Mouse (Mus musculus) forebrain, embryonic 16.5 days (tissue): ENCODE results near the gene Spag9. TPM values are rescaled to one million over a fixed set of nuclear protein-coding genes. Genes with fewer than 3 reads are reported as not detected.
A peak's percentile ranks its signal among the peaks of the same experiment; 100 is the strongest.

Source experiments
- ATAC-seq: fragments of 200-750 bp; cut with Nextera tagmentation; 2 replicates; pipeline ENCODE4 v1.8.0; 2017; ENCODE audit warnings: mild to moderate bottlenecking, moderate library complexity
- H3K27ac ChIP-seq: fragments of 300-500 bp; sonication (generic); 2 replicates; pipeline ENCODE4 v1.5.1; 2014; ENCODE audit warnings: low read length, control low read depth
- H3K27me3 ChIP-seq: fragments of 300-500 bp; sonication (generic); replicated peaks from 2 replicates; pipeline ENCODE4 v1.6.1; 2014; ENCODE audit warnings: low read length; ENCODE audit not compliant: control insufficient read depth, insufficient read depth
- H3K36me3 ChIP-seq: fragments of 300-500 bp; sonication (generic); 2 replicates; pipeline ENCODE4 v1.6.1; 2014; ENCODE audit not compliant: control insufficient read depth, insufficient read depth
- H3K4me1 ChIP-seq: fragments of 300-500 bp; sonication (generic); replicated peaks from 2 replicates; pipeline ENCODE4 v1.6.1; 2014; ENCODE audit warnings: low read length; ENCODE audit not compliant: control insufficient read depth, insufficient read depth
- H3K4me2 ChIP-seq: fragments of 300-500 bp; sonication (generic); 2 replicates; pipeline ENCODE4 v1.6.1; 2014; ENCODE audit warnings: mild to moderate bottlenecking, low read length, control low read depth
- H3K4me3 ChIP-seq: fragments of 300-500 bp; sonication (generic); replicated peaks from 2 replicates; pipeline ENCODE4 v1.5.1; 2014; ENCODE audit warnings: mild to moderate bottlenecking, low read length, control low read depth
- H3K9ac ChIP-seq: fragments of 300-500 bp; sonication (generic); replicated peaks from 2 replicates; pipeline ENCODE4 v1.6.1; 2014; ENCODE audit warnings: low read depth, low read length, control low read depth
- H3K9me3 ChIP-seq: fragments of 300-500 bp; sonication (generic); 2 replicates; pipeline ENCODE4 v1.6.1; 2016; ENCODE audit warnings: low read length; ENCODE audit not compliant: control insufficient read depth
- WGBS: fragments of 180-500 bp; shearing (Covaris S2); extraction: QIAGEN DNeasy Blood & Tissue Kit; methylation state at CpG from one replicate; pipeline ENCODE4 v1.1.7; 2014; 5-methylcytosine and 5-hydroxymethylcytosine counted together
- polyA plus RNA-seq: library from polyadenylated mRNA; unstranded; fragments of >200 nt; fragmentation: Nextera tagmentation; extraction: Ambion mirVana; gene quantifications from 2 replicates; pipeline ENCODE4 v1.2.1, GENCODE M21; 2015

The Spag9 gene
- polyA plus RNA-seq, 1 experiment from 2014 or later, result 99.1 TPM

- Histone ChIP-seq H3K27me3 (0 out of 2 replicates have a peak, but pooled peaks cover 5% of the 10 kb centered on the region), H3K4me3 (peak overlapping the region; percentile 80), H3K4me2 (peak overlapping the region; percentile 86), H3K4me1 (peaks cover 30% of the 10 kb centered on the region), H3K9me3 (no peaks in the 10 kb centered on the region), H3K36me3 (no peaks in the 10 kb centered on the region), H3K27ac (peak overlapping the region; percentile 92), H3K9ac (peak overlapping the region; percentile 91)
- peak; percentile 14; the same call in 1 of the 2 replicates for ATAC-seq
- 9% methylated on average over 15 of the region's 15 CpGs for WGBS
These were observed 676 bp upstream of the Spag9 start for GRCm38 (mm10) chr11:93995111-93995719.

- Histone ChIP-seq H3K36me3 (no peaks in the 10 kb centered on the region), H3K4me1 (peaks cover 30% of the 10 kb centered on the region), H3K9ac (peak overlapping the region; percentile 91), H3K27me3 (0 out of 2 replicates have a peak, but pooled peaks cover 4% of the 10 kb centered on the region), H3K27ac (peak overlapping the region; percentile 92), H3K4me3 (peak overlapping the region; percentile 80), H3K9me3 (no peaks in the 10 kb centered on the region), H3K4me2 (peak overlapping the region; percentile 71)
- ATAC-seq, result peak; percentile 50
- under 1% methylated on average over 58 of the region's 58 CpGs for WGBS
These were observed 632 bp downstream of the Spag9 start for GRCm38 (mm10) chr11:93996306-93997140.

DNA sequence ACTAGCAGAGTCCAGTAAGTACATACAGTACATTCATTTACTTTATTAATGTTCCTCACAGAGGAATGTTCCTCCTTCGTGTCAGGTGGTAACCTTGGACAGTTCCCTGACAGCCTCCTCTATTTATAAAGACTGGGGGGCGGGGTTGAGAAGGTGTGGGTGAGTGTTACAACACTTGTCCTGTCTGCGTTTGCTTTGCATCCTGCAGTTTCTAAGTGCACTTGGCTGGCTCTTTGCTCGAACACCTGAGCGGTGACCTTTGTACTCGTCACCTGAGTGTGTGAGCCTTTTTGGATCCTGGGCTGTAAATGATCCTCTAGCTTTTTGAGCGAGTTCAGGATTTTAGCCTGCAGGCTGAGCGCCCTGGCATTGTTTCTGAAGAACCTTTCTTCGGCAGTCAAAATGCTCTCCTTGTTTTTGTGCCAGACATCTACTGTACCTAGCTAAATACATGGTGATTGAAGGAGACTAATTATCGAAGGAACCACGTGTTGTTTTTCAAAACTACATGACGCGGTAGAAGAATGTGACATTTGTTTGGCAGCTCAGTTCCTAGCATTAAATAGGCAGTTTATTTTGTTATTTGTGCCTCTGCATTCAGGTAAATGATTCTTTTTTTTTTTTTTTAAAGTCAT, 1.4 kb downstream of the Spag9 start:
- Histone ChIP-seq H3K4me2 (peak overlapping the region; percentile 71), H3K4me1 (peaks cover 30% of the 10 kb centered on the region), H3K4me3 (peak overlapping the region; percentile 80), H3K9ac (peak overlapping the region; percentile 91), H3K27me3 (no peaks in the 10 kb centered on the region), H3K36me3 (no peaks in the 10 kb centered on the region), H3K27ac (no peak overlapping the region), H3K9me3 (no peaks in the 10 kb centered on the region)
- WGBS, result 7% methylated on average over 13 of the region's 13 CpGs
- no peak for ATAC-seq

GRCm38 (mm10) chr11:93999276-93999675, 3.4 kb downstream of the Spag9 start:
- Histone ChIP-seq H3K4me2 (no peak overlapping the region), H3K9me3 (no peaks in the 10 kb centered on the region), H3K4me3 (no peak overlapping the region), H3K27ac (no peak overlapping the region), H3K27me3 (no peaks in the 10 kb centered on the region), H3K36me3 (no peaks in the 10 kb centered on the region), H3K9ac (no peak overlapping the region), H3K4me1 (peaks cover 30% of the 10 kb centered on the region)
- ATAC-seq, result no peak

DNA sequence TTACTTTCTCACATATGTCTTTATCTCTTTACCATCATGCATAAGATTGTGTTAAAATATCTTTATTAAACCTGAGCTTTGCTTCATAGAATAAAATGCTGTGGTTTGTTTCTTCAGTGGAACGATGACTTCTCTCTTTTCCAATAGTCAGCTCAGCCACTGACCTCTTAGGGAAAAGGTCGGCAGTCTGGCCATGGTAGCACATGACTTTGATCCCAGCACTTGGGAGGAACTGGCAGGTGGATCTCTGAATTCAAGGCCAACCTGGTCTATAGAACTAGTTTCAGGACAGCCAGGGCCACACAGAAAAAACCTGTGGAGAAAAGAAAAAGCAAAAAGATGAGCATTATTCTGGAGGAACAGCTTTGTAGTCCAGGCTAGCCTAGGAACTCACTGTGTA, 7.5 kb downstream of the Spag9 start:
- Histone ChIP-seq H3K4me2 (no peak overlapping the region), H3K9me3 (no peaks in the 10 kb centered on the region), H3K9ac (no peak overlapping the region), H3K36me3 (no peaks in the 10 kb centered on the region), H3K27ac (no peak overlapping the region), H3K27me3 (no peaks in the 10 kb centered on the region), H3K4me3 (no peak overlapping the region), H3K4me1 (peaks cover 5% of the 10 kb centered on the region)
- ATAC-seq, result no peak
- WGBS, result 95% methylated on average over 2 of the region's 2 CpGs

- ATAC-seq, result no peak
- Histone ChIP-seq H3K27me3 (no peaks in the 10 kb centered on the region), H3K9ac (no peak overlapping the region), H3K27ac (no peak overlapping the region), H3K4me3 (no peak overlapping the region), H3K9me3 (no peaks in the 10 kb centered on the region), H3K4me2 (no peak overlapping the region), H3K36me3 (no peaks in the 10 kb centered on the region), H3K4me1 (no peaks in the 10 kb centered on the region)
- WGBS, result 88% methylated on average over 5 of the region's 5 CpGs
These were observed 23.2 kb downstream of the Spag9 start for GRCm38 (mm10) chr11:94019091-94019490.

DNA sequence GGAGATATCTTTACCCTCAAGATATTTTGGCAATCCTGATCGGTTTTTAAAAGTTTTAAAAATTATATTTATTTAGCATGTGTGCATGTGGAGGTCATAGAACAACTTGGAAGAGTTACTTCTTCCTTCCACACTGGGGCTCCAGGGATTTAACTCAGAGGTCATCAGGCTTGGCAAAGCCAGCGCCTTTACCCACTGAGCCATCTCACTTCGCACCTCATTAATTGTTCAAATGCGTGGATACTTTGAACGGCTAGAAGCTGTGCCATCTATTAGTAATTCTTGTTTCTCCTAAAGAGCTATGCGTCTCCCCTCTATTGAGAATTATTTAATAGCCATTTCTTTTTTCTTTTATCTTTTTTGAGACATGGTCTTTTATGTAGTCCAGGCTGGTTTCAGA, 24.5 kb downstream of the Spag9 start:
- no peaks in the 10 kb centered on the region for H3K9me3 ChIP-seq
- no peaks in the 10 kb centered on the region for H3K4me1 ChIP-seq
- H3K4me2 ChIP-seq, result no peak overlapping the region
- 58% methylated on average over 6 of the region's 6 CpGs for WGBS
- ATAC-seq, result no peak
- H3K9ac ChIP-seq, result no peak overlapping the region
- no peaks in the 10 kb centered on the region for H3K27me3 ChIP-seq
- H3K36me3 ChIP-seq, result no peaks in the 10 kb centered on the region
- H3K4me3 ChIP-seq, result no peak overlapping the region
- no peak overlapping the region for H3K27ac ChIP-seq

- Histone ChIP-seq H3K27me3 (no peaks in the 10 kb centered on the region), H3K4me3 (no peak overlapping the region), H3K4me1 (no peaks in the 10 kb centered on the region), H3K9me3 (no peaks in the 10 kb centered on the region), H3K36me3 (no peaks in the 10 kb centered on the region), H3K9ac (no peak overlapping the region), H3K4me2 (no peak overlapping the region), H3K27ac (no peak overlapping the region)
- ATAC-seq, result no peak
- WGBS, result 96% methylated on average over 4 of the region's 4 CpGs
These were observed 30.4 kb downstream of the Spag9 start for GRCm38 (mm10) chr11:94026289-94026688.

- no peak for ATAC-seq
- Histone ChIP-seq H3K4me3 (no peak overlapping the region), H3K36me3 (no peaks in the 10 kb centered on the region), H3K4me2 (no peak overlapping the region), H3K27ac (no peak overlapping the region), H3K9me3 (no peaks in the 10 kb centered on the region), H3K9ac (no peak overlapping the region), H3K4me1 (no peaks in the 10 kb centered on the region), H3K27me3 (no peaks in the 10 kb centered on the region)
- WGBS, result 94% methylated on average over 4 of the region's 4 CpGs
These were observed 36.2 kb downstream of the Spag9 start for GRCm38 (mm10) chr11:94032084-94032483.
